13 mouse cellular contexts compared by ENCODE assay signal in genomic region chr2:148144816-148145215, GRCm38 (mm10).
"Had no signal": no experiment of that assay in that cellular context is flagged by ENCODE, and none has a peak within 500 bp of the region (broad histone marks: within the 10 kb centered on the region; RNA-seq: fewer than 3 reads in every experiment).

No protein-coding gene starts in this region.

- H3K36me3 ChIP-seq: limb, embryonic 13.5 days; midbrain, embryonic 12.5 days; neural tube, embryonic 13.5 days had no signal

- H3K4me3 ChIP-seq: limb, embryonic 13.5 days; midbrain, embryonic 12.5 days; neural tube, embryonic 13.5 days had no signal

- H3K9ac ChIP-seq: limb, embryonic 13.5 days; liver, embryonic 14.5 days; lung, embryonic 14.5 days; midbrain, embryonic 12.5 days; neural tube, embryonic 13.5 days had no signal

- H3K9me3 ChIP-seq: limb, embryonic 13.5 days; midbrain, embryonic 12.5 days; neural tube, embryonic 13.5 days had no signal

- H3K27ac ChIP-seq: kidney, postnatal 0 days; limb, embryonic 13.5 days; liver, embryonic 14.5 days; midbrain, embryonic 12.5 days; neural tube, embryonic 13.5 days had no signal

- DNase-seq: left cerebral cortex, postnatal 4 days; lung, embryonic 14.5 days; retina, postnatal 1 day; right cerebral cortex, postnatal 4 days; spleen, adult 18-20 months; thymus, adult 18-20 months; thymus, postnatal 14 days had no signal

- ATAC-seq: midbrain, embryonic 16.5 days had no signal

- H3K4me2 ChIP-seq: limb, embryonic 13.5 days; lung, embryonic 14.5 days; midbrain, embryonic 12.5 days; neural tube, embryonic 13.5 days had no signal

- H3K4me1 ChIP-seq: limb, embryonic 13.5 days; midbrain, embryonic 12.5 days; neural tube, embryonic 13.5 days had no signal

- H3K27me3 ChIP-seq: limb, embryonic 13.5 days; midbrain, embryonic 12.5 days; neural tube, embryonic 13.5 days had no signal
